Mouse (Mus musculus) bone marrow, adult 2 months (tissue): ENCODE results near the gene Grpel1.

ENCODE experiments used
- CTCF ChIP-seq: fragments of 200-500 bp; IDR thresholded peaks from 2 replicates; pipeline ENCODE4 v1.5.1; 2011; ENCODE audit warnings: low read length, control low read depth; ENCODE audit not compliant: control insufficient read depth, insufficient read depth
- POLR2A ChIP-seq: fragments of 200-500 bp; IDR thresholded peaks from 2 replicates; pipeline ENCODE4 v1.6.1; 2011; ENCODE audit warnings: low read depth, mild to moderate bottlenecking, control low read depth, low read length, borderline replicate concordance; ENCODE audit not compliant: control insufficient read depth

DNA sequence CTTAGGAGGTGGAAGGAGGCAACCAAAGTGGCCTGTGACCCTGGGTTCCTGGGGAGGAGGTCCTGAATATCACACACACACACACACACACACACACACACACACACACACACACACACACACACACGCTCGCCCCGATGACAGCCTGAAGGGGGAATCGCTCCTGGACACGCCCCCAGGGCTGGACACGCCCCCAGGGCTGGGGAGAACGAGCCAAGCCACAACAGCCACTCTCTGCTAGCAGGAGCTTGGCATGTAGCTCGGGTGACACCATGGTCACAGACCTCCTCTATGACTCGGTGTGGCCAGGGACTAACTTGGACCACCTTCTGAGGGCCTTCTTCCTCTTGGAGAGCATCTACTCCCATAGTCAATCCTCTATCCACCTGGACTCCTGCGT lies 13.7 kb upstream of the Grpel1 start:
- no peak for TF ChIP-seq POLR2A
- no peak for TF ChIP-seq CTCF
